Mouse (Mus musculus): ENCODE results near the gene Btbd35f5. TPM values are rescaled to one million over a fixed set of nuclear protein-coding genes. Genes with fewer than 3 reads are reported as not detected.
"Not testable (repeated sequence)": the region's sequence is repeated elsewhere in the genome, so short reads cannot be mapped to it uniquely, and the experiment has no call there.

Gene Btbd35f5
- total RNA-seq (2021): not detected

DNA sequence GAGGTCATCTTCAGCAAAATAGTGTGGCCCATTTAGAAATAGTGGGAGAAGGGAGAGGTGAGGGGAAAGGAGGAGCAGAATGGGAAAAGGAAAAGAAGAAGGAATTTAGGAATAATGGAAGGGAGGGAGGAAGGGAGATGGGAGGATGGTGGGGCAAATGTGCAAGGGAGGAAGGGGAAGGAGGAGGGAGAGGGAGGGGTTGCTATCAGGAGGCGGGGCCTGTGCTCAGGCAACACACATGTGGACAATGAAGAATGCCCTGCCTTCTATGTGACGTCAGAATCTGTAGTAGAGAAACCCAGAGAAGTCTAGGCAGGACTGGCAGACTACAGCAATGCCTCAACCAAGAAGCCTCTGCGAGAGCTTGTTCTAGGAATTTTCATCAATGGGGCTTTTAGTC lies at the start of gene Btbd35f5:
Gene Btbd35f5, plus strand, starts transcription at position 301 of the 400 bp plus-strand sequence.
- not testable (repeated sequence) for DNase-seq

DNA sequence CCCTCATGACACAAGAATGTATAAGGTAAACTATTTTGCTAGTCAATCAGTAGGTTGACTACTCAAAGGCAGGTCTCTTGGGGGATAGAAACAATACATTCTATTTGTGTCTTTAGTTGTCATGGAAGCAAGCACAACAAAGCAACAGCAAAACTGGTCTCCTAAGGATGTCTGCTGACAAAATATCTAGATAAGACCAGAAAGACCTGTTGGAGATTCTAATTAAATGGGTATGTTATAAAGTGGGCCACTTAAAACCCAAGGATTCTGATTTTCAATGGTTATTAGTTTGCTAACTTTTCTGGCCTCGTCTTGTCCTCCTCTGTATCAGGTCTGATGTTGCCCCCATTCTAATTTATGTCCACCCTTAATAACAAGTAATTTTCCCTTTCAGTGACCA lies 32.2 kb upstream of the Btbd35f5 start, which contains the start of gene Gm21789:
Gene Gm21789, plus strand, starts transcription at position 301 of the 400 bp plus-strand sequence.
- not testable (repeated sequence) for DNase-seq

Other genes with a start within 250 kb of the Btbd35f5 start
- gene Btbd35f21, start 247.8 kb upstream of the Btbd35f5 start, total RNA-seq (2021): not detected
- gene Btbd35f30, start 79.3 kb upstream of the Btbd35f5 start, total RNA-seq (2021): not detected
- gene Gm21789, start 32.1 kb upstream of the Btbd35f5 start, total RNA-seq (2021): not detected